27 mouse cellular contexts compared by ENCODE assay signal in genomic region chr2:149931111-149931510, GRCm38 (mm10).
DNase-seq lines count a peak whose midpoint lies in the region; ATAC-seq and TF ChIP-seq lines count a peak whose summit lies in the region.
"Had no signal": no experiment of that assay in that cellular context is flagged by ENCODE, and none has a peak within 500 bp of the region (broad histone marks: within the 10 kb centered on the region; RNA-seq: fewer than 3 reads in every experiment).

No protein-coding gene starts in this region.

- no peak for TF ChIP-seq POLR2A in cerebellum, adult 2 months (IDR thresholded peaks at IDR 0.05; ENCODE audit: borderline replicate concordance, insufficient read depth, low read length)

- no peaks in the 10 kb centered on the region for H3K27me3 ChIP-seq in midbrain, embryonic 11.5 days (ENCODE audit: control insufficient read depth, insufficient read depth, low read length)
- no peaks in the 10 kb centered on the region for H3K27me3 ChIP-seq in midbrain, embryonic 13.5 days
- no peaks in the 10 kb centered on the region for H3K27me3 ChIP-seq in embryonic facial prominence, embryonic 11.5 days (ENCODE audit: control insufficient read depth, insufficient read depth, low read length)
- H3K27me3 ChIP-seq in limb, embryonic 12.5 days, result no peaks in the 10 kb centered on the region
- no peaks in the 10 kb centered on the region for H3K27me3 ChIP-seq in cerebellum, adult 2 months (ENCODE audit: control insufficient read depth, insufficient read depth, low read length)
- H3K27me3 ChIP-seq: heart, embryonic 13.5 days; hindbrain, embryonic 15.5 days; limb, embryonic 13.5 days; lung, embryonic 15.5 days; neural tube, embryonic 12.5 days had no signal

- DNase-seq in adrenal gland, postnatal 36 days, result peak; percentile 14 to 34
- no peak for DNase-seq in adrenal gland, postnatal 14 days
- DNase-seq in midbrain, embryonic 11.5 days (ENCODE audit: low spot score, missing footprints), result peak; percentile 77
- DNase-seq in embryonic facial prominence, embryonic 11.5 days (ENCODE audit: low spot score), result peak; percentile 22
- DNase-seq in cerebellum, adult 2 months, result no peak
- DNase-seq in cerebellum, adult 18-20 months, result no peak
- DNase-seq: B cell, adult 2 months; cerebellum, adult 8-10 months; cerebellum, postnatal 25 days; gastrocnemius, postnatal 10 days; heart, postnatal 10 days; kidney, adult 8-10 months; kidney, postnatal 10 days; layer of hippocampus, adult 9-11 months; thymus, postnatal 4 days had no signal

- H3K4me2 ChIP-seq in midbrain, embryonic 11.5 days, result no peak overlapping the region
- H3K4me2 ChIP-seq in midbrain, embryonic 13.5 days (replicated peaks), result no peak overlapping the region
- H3K4me2 ChIP-seq in embryonic facial prominence, embryonic 11.5 days (ENCODE audit: low read depth, low read length), result no peak overlapping the region
- no peak overlapping the region for H3K4me2 ChIP-seq in limb, embryonic 12.5 days
- H3K4me2 ChIP-seq: heart, embryonic 13.5 days; hindbrain, embryonic 15.5 days; limb, embryonic 13.5 days; liver, embryonic 11.5 days; lung, embryonic 15.5 days; neural tube, embryonic 12.5 days had no signal

- TF ChIP-seq CTCF in cerebellum, adult 2 months (IDR thresholded peaks at IDR 0.05; ENCODE audit: borderline replicate concordance, insufficient read depth, low read depth, low read length), result no peak

- peaks cover 3% of the 10 kb centered on the region for H3K4me1 ChIP-seq in midbrain, embryonic 11.5 days (ENCODE audit: control insufficient read depth, insufficient read depth, low read length)
- H3K4me1 ChIP-seq in midbrain, embryonic 13.5 days (replicated peaks), result peaks cover 14% of the 10 kb centered on the region
- no peaks in the 10 kb centered on the region for H3K4me1 ChIP-seq in embryonic facial prominence, embryonic 11.5 days (ENCODE audit: control insufficient read depth, insufficient read depth, low read length)
- peaks cover 42% of the 10 kb centered on the region for H3K4me1 ChIP-seq in limb, embryonic 12.5 days (replicated peaks)
- peaks cover 19% of the 10 kb centered on the region for H3K4me1 ChIP-seq in cerebellum, adult 2 months (ENCODE audit: control insufficient read depth, insufficient read depth, low read length)
- H3K4me1 ChIP-seq: heart, embryonic 13.5 days; hindbrain, embryonic 15.5 days; lung, embryonic 15.5 days; neural tube, embryonic 12.5 days had no signal

- H3K36me3 ChIP-seq in midbrain, embryonic 11.5 days (ENCODE audit: control insufficient read depth, insufficient read depth, low read length), result no peaks in the 10 kb centered on the region
- no peaks in the 10 kb centered on the region for H3K36me3 ChIP-seq in midbrain, embryonic 13.5 days
- H3K36me3 ChIP-seq in embryonic facial prominence, embryonic 11.5 days (replicated peaks; ENCODE audit: control insufficient read depth, insufficient read depth, low read depth, low read length), result no peaks in the 10 kb centered on the region
- H3K36me3 ChIP-seq in limb, embryonic 12.5 days, result no peaks in the 10 kb centered on the region
- H3K36me3 ChIP-seq: heart, embryonic 13.5 days; hindbrain, embryonic 15.5 days; limb, embryonic 13.5 days; lung, embryonic 15.5 days; midbrain, embryonic 10.5 days; neural tube, embryonic 12.5 days had no signal

- H3K9ac ChIP-seq in midbrain, embryonic 11.5 days (ENCODE audit: low read length), result no peak overlapping the region
- H3K9ac ChIP-seq in midbrain, embryonic 13.5 days (replicated peaks), result no peak overlapping the region
- H3K9ac ChIP-seq in embryonic facial prominence, embryonic 11.5 days (replicated peaks; ENCODE audit: low read length), result no peak overlapping the region
- H3K9ac ChIP-seq in limb, embryonic 12.5 days (replicated peaks), result no peak overlapping the region
- H3K9ac ChIP-seq: heart, embryonic 13.5 days; hindbrain, embryonic 15.5 days; limb, embryonic 13.5 days; lung, embryonic 15.5 days; neural tube, embryonic 12.5 days had no signal

- no peaks in the 10 kb centered on the region for H3K9me3 ChIP-seq in midbrain, embryonic 11.5 days (ENCODE audit: control insufficient read depth, low read length)
- no peaks in the 10 kb centered on the region for H3K9me3 ChIP-seq in midbrain, embryonic 13.5 days
- no peaks in the 10 kb centered on the region for H3K9me3 ChIP-seq in embryonic facial prominence, embryonic 11.5 days (replicated peaks; ENCODE audit: control insufficient read depth, low read length)
- no peaks in the 10 kb centered on the region for H3K9me3 ChIP-seq in limb, embryonic 12.5 days
- H3K9me3 ChIP-seq: heart, embryonic 13.5 days; hindbrain, embryonic 15.5 days; limb, embryonic 13.5 days; lung, embryonic 15.5 days; midbrain, embryonic 10.5 days; neural tube, embryonic 12.5 days had no signal

- no peak overlapping the region for H3K27ac ChIP-seq in midbrain, embryonic 11.5 days (ENCODE audit: low read depth, low read length)
- no peak overlapping the region for H3K27ac ChIP-seq in midbrain, embryonic 13.5 days
- no peak overlapping the region for H3K27ac ChIP-seq in embryonic facial prominence, embryonic 11.5 days (replicated peaks; ENCODE audit: low read depth, low read length)
- H3K27ac ChIP-seq in limb, embryonic 12.5 days, result peak overlapping the region; percentile 73
- no peak overlapping the region for H3K27ac ChIP-seq in cerebellum, adult 2 months (ENCODE audit: insufficient read depth, low read length)
- H3K27ac ChIP-seq: heart, embryonic 13.5 days; hindbrain, embryonic 15.5 days; limb, embryonic 13.5 days; lung, embryonic 15.5 days; midbrain, embryonic 10.5 days; neural tube, embryonic 12.5 days had no signal

- no peak for ATAC-seq in midbrain, embryonic 11.5 days (ENCODE audit: low FRiP score)
- no peak for ATAC-seq in midbrain, embryonic 13.5 days
- ATAC-seq in embryonic facial prominence, embryonic 11.5 days (replicated peaks; ENCODE audit: insufficient number of reproducible peaks, low FRiP score, low TSS enrichment, low read depth), result 0 out of 2 replicates have a peak, but pooled peaks have one; percentile 9
- no peak for ATAC-seq in limb, embryonic 12.5 days (ENCODE audit: insufficient number of reproducible peaks, insufficient read depth, low FRiP score, low TSS enrichment, low read depth)
- ATAC-seq: forebrain, embryonic 14.5 days; intestine, embryonic 16.5 days had no signal

- WGBS in midbrain, embryonic 11.5 days, result 86% methylated on average over 2 of the region's 2 CpGs
- WGBS in midbrain, embryonic 13.5 days, result 85% methylated on average over 2 of the region's 2 CpGs
- WGBS in embryonic facial prominence, embryonic 11.5 days, result 25% methylated on average over 2 of the region's 2 CpGs
- WGBS in limb, embryonic 12.5 days, result 10% methylated on average over 2 of the region's 2 CpGs
- WGBS in cerebellum, adult 2 months, result 64% methylated on average over 2 of the region's 2 CpGs

- no peak overlapping the region for H3K4me3 ChIP-seq in midbrain, embryonic 11.5 days (ENCODE audit: low read depth, low read length)
- no peak overlapping the region for H3K4me3 ChIP-seq in midbrain, embryonic 13.5 days (replicated peaks)
- no peak overlapping the region for H3K4me3 ChIP-seq in embryonic facial prominence, embryonic 11.5 days (ENCODE audit: low read depth, low read length)
- no peak overlapping the region for H3K4me3 ChIP-seq in limb, embryonic 12.5 days (replicated peaks)
- H3K4me3 ChIP-seq in cerebellum, adult 2 months (replicated peaks; ENCODE audit: insufficient read depth, low read depth, low read length), result no peak overlapping the region
- H3K4me3 ChIP-seq: heart, embryonic 13.5 days; hindbrain, embryonic 15.5 days; limb, embryonic 13.5 days; lung, embryonic 15.5 days; midbrain, embryonic 10.5 days; myocyte; neural tube, embryonic 12.5 days had no signal

Comparison
In these comparisons a context has a peak if more than half of its experiments do, and no peak if none do; other contexts are left out.
1. DNase-seq: peak in adrenal gland, postnatal 36 days (2 of 2), midbrain, embryonic 11.5 days (single experiment) and embryonic facial prominence, embryonic 11.5 days (single experiment); none in adrenal gland, postnatal 14 days (single experiment), cerebellum, adult 2 months (0 of 2) and cerebellum, adult 18-20 months (0 of 2).